8 mouse cellular contexts compared by ENCODE assay signal in genomic region chr13:89668069-89668468, GRCm38 (mm10).
A peak's percentile ranks its signal among the peaks of the same experiment; 100 is the strongest.
DNase-seq lines count a peak whose midpoint lies in the region; ATAC-seq and TF ChIP-seq lines count a peak whose summit lies in the region.

No protein-coding gene starts in this region.

- peak; percentile 51 to 53 for DNase-seq in cerebellum, postnatal 14 days
- no peak for DNase-seq in cerebellum, adult 11 months
- peak; percentile 6 for DNase-seq in ovary, postnatal 14 days (ENCODE audit: low spot score)
- no peak for DNase-seq in ovary, postnatal 10 days (ENCODE audit: low spot score)
- DNase-seq in kidney, postnatal 0 days (ENCODE audit: low spot score), result peak; percentile 68
- no peak for DNase-seq in gastrocnemius, postnatal 4 days (ENCODE audit: low spot score in 2 of 2)

- peaks cover 34% of the 10 kb centered on the region for H3K36me3 ChIP-seq in embryonic facial prominence, embryonic 13.5 days
- no peaks in the 10 kb centered on the region for H3K36me3 ChIP-seq in kidney, postnatal 0 days (ENCODE audit: insufficient read depth, low read length)
- no peaks in the 10 kb centered on the region for H3K36me3 ChIP-seq in midbrain, embryonic 16.5 days (ENCODE audit: control insufficient read depth, insufficient read depth, low read length)

- TF ChIP-seq CTCF in kidney, postnatal 0 days (IDR thresholded peaks at IDR 0.05; ENCODE audit: low read depth), result peak; percentile 77

- peaks cover 15% of the 10 kb centered on the region for H3K4me1 ChIP-seq in embryonic facial prominence, embryonic 13.5 days
- H3K4me1 ChIP-seq in kidney, postnatal 0 days (replicated peaks; ENCODE audit: insufficient read depth, low read length), result no peaks in the 10 kb centered on the region
- H3K4me1 ChIP-seq in midbrain, embryonic 16.5 days (ENCODE audit: control insufficient read depth, insufficient read depth, low read length), result no peaks in the 10 kb centered on the region

- 71% methylated on average over 1 of the region's 1 CpGs for WGBS in embryonic facial prominence, embryonic 13.5 days
- 75% methylated on average over 1 of the region's 1 CpGs for WGBS in kidney, postnatal 0 days
- 55% methylated on average over 1 of the region's 1 CpGs for WGBS in midbrain, embryonic 16.5 days

- no peak overlapping the region for H3K4me2 ChIP-seq in embryonic facial prominence, embryonic 13.5 days
- H3K4me2 ChIP-seq in kidney, postnatal 0 days (ENCODE audit: low read length), result no peak overlapping the region
- no peak overlapping the region for H3K4me2 ChIP-seq in midbrain, embryonic 16.5 days (ENCODE audit: low read length)

- ATAC-seq in embryonic facial prominence, embryonic 13.5 days (ENCODE audit: insufficient number of reproducible peaks, insufficient read depth, low FRiP score, low TSS enrichment, low read depth), result peak; percentile 48; the same call in 1 of the 2 replicates
- ATAC-seq in kidney, postnatal 0 days (replicated peaks; ENCODE audit: low FRiP score, low read depth), result peak; percentile 54; the same call in 1 of the 2 replicates
- peak; percentile 84; the same call in 1 of the 2 replicates for ATAC-seq in midbrain, embryonic 16.5 days

- H3K4me3 ChIP-seq in embryonic facial prominence, embryonic 13.5 days, result no peak overlapping the region
- no peak overlapping the region for H3K4me3 ChIP-seq in kidney, postnatal 0 days (replicated peaks; ENCODE audit: low read depth, low read length)
- H3K4me3 ChIP-seq in midbrain, embryonic 16.5 days (ENCODE audit: low read depth, low read length), result no peak overlapping the region

- H3K27ac ChIP-seq in embryonic facial prominence, embryonic 13.5 days, result no peak overlapping the region
- H3K27ac ChIP-seq in kidney, postnatal 0 days, result no peak overlapping the region
- no peak overlapping the region for H3K27ac ChIP-seq in midbrain, embryonic 16.5 days (ENCODE audit: low read length)

- H3K9ac ChIP-seq in embryonic facial prominence, embryonic 13.5 days, result no peak overlapping the region
- H3K9ac ChIP-seq in kidney, postnatal 0 days (ENCODE audit: low read depth, low read length), result no peak overlapping the region
- H3K9ac ChIP-seq in midbrain, embryonic 16.5 days (ENCODE audit: low read depth, low read length), result no peak overlapping the region

- no peaks in the 10 kb centered on the region for H3K9me3 ChIP-seq in embryonic facial prominence, embryonic 13.5 days
- no peaks in the 10 kb centered on the region for H3K9me3 ChIP-seq in kidney, postnatal 0 days (replicated peaks; ENCODE audit: low read length)
- no peaks in the 10 kb centered on the region for H3K9me3 ChIP-seq in midbrain, embryonic 16.5 days (replicated peaks; ENCODE audit: control insufficient read depth, low read length, poor library complexity, severe bottlenecking)

- no peaks in the 10 kb centered on the region for H3K27me3 ChIP-seq in embryonic facial prominence, embryonic 13.5 days
- H3K27me3 ChIP-seq in kidney, postnatal 0 days (ENCODE audit: insufficient read depth, low read length), result no peaks in the 10 kb centered on the region
- H3K27me3 ChIP-seq in midbrain, embryonic 16.5 days (ENCODE audit: control insufficient read depth, insufficient read depth, low read depth, low read length), result no peaks in the 10 kb centered on the region

Comparison
In these comparisons a context has a peak if more than half of its experiments do, and no peak if none do; other contexts are left out.
1. DNase-seq: peak in cerebellum, postnatal 14 days (2 of 2), ovary, postnatal 14 days (single experiment) and kidney, postnatal 0 days (single experiment); none in cerebellum, adult 11 months (single experiment), ovary, postnatal 10 days (single experiment) and gastrocnemius, postnatal 4 days (0 of 2).
2. Peak in every context shown above with its lines, with median percentiles within 50 percentile points of each other: ATAC-seq.